Mouse (Mus musculus) erythroid progenitor cell, adult 5-6 weeks (primary cell): Measurements from ENCODE around the gene Nfatc2ip. TPM values are rescaled to one million over a fixed set of nuclear protein-coding genes. Genes with fewer than 3 reads are reported as not detected.

Source experiments
- ATAC-seq: replicated peaks from 2 replicates; pipeline ENCODE4 v1.8.0; 2016; ENCODE audit warnings: moderate number of reproducible peaks, mild to moderate bottlenecking, moderate TSS enrichment, inconsistent platforms; ENCODE audit not compliant: poor library complexity, low FRiP score, severe bottlenecking
- total RNA-seq, 2 experiments: library from RNA; stranded (forward) in 1 of 2; stranded (reverse) in 1 of 2; fragments of 150-400 nt in 1 of 2; fragments of 186-747, 209-891 nt in 1 of 2; gene quantifications; 2 replicates each; pipeline versions ENCODE4 v1.2.3 to v1.2.4; 2015 to 2017; ENCODE audit warnings: low replicate concordance in 2 of 2

Nfatc2ip gene
- total RNA-seq (2015; ENCODE audit: low replicate concordance) (7.6 and 10.1 TPM in 2 replicates), total RNA-seq (2017; ENCODE audit: low replicate concordance) (21.7 and 22.7 TPM in 2 replicates)

DNA sequence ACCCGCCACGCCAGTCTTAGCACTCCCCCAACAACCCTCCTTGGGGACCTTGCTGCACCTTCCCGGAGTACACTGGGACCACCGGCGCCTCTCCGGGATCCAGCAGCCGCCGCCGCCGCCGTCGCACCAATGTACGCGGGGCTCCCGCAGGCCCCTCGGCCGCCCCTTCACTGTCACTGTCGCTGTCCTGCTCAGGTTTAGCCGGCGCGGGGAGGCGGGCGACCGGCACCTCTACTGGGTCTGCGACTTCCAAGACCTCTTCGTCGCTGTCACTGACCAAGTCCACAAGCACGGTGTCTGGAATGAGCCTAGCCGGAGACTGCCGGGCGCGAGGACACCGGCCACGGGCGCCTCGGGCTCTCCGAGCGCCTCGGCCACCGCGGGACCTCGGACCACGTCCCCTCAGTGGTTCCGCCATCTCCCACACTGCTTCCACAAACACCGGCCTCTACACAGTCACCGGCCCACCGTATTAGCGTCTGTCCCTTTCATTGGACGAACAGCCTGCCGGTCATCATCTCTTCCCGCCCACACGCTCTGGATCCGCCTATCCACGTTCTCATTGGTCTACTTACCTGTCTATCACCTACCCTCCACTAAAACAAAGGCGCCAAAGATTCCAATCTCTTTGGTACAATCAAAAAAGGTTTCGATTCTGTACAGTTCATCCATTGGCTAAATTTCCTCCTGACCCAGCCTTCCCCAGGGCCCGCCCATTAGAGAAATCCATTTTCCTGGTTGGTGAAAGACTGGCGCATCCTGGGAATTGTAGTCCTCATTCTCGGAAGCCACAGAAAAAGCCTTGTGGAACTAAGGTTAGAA lies at the start of gene Nfatc2ip:
Gene Nfatc2ip (minus strand): TSS at position 440 of the 822 bp plus-strand sequence.
- peak; percentile 98 for ATAC-seq

DNA sequence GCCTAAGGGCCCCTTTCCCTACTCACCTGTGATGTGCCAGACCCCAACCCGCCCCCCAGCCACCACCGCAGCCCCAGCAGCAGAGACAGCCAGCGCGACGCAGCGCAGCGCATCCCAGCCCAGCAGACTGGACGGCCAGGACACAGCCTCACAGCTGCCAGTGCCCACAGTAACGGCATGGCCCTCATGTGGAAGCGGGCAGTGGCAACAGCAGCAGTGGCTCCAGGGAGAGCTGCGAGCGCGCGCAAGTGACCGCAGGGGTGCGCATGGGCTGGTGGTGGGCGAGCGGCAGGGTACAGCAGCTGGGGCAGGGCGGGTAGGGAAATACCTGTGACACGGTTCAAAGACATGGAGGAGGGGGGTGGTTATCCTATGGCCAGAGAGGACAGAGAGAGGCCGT lies 49.7 kb upstream of the Nfatc2ip start:
- no peak for ATAC-seq

DNA sequence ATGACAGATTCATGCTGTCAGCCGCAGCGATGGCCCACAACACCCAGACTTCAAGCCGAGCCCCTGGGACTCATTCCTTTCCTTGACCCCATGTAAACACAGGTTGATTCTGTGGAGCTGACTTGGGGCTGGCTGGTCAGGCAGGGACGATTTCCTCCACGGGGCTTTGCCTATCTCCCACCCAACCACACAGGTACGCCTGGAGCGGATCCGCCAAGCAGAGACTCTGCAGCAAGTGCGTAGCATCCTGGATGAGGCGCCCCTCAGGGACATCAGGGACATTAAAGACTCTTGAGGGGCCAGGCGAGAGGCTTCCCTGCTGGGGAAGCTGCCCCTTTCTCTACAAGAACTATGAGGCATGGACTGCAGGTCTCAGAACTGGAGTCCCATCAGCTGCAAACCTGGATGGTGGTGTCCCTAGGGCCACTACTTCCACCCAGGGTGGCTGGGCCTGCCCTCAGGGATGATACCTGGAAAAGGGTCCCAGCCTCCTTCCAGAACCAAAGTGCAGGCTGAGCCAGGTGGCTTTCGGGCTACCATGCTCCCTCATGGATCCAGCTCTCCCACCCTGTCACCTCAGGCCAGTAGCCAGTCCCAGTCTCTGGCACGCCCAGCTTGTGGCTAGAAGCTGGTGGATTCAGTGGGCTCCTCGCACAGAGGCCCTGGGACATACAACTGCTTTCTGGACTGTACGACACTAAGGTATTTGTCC lies 48.7 kb upstream of the Nfatc2ip start:
- ATAC-seq = no peak

DNA sequence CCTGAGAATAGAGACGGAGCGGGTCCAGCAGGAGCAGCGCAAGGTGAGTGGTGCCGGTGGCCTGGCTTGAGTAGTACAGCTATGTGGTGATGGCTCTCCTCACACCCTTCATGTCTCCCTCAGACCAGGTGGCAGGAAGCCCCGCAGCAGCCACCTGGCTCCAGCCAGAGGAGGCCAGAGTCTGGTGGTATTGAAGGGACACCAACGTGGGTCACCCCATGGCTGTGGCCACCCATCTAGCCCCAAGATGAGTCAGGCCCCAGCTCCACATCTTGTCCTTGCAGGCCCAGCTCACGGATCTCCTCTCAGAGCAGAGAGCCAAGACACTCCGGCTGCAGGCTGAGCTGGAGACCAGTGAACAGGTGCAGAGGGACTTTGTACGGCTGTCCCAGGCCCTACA lies 48.0 kb upstream of the Nfatc2ip start:
- ATAC-seq = no peak

DNA sequence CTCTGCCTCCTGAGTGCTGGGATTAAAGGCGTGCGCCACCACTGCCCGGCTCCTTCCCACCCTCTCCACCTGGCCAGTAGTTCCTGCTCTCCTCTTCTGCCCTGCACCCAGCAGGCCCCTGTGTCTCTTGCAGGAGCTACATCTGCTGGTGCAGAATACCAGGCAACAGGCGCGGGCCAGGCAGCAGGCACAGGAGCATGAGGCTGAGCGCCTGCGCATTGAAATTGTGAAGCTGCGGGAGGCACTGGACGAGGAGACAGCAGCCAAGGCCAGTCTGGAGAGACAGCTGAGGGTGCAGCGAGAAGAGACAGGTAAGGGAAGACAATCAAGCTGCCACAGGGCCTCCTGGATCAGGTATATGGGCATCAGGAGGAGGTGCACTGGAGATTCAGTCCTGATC lies 47.5 kb upstream of the Nfatc2ip start:
- ATAC-seq = no peak

DNA sequence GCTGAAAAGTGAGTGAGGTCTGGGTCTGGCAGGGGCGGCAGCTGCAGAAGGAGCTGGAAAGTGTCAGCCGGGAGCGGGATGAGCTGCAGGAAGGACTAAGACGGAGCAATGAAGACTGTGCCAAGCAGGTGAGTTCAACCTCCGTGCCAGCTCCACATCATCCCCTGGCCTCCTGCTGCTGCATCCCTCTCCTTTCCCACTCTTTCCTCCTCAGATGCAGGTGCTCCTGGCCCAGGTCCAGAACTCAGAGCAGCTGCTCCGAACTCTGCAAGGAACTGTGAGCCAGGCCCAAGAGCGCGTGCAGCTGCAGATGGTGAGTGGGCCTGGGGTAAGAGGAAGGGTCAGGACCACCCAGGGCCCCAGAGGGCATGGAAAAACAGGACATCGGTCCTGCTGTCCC lies 43.6 kb upstream of the Nfatc2ip start:
- no peak for ATAC-seq

DNA sequence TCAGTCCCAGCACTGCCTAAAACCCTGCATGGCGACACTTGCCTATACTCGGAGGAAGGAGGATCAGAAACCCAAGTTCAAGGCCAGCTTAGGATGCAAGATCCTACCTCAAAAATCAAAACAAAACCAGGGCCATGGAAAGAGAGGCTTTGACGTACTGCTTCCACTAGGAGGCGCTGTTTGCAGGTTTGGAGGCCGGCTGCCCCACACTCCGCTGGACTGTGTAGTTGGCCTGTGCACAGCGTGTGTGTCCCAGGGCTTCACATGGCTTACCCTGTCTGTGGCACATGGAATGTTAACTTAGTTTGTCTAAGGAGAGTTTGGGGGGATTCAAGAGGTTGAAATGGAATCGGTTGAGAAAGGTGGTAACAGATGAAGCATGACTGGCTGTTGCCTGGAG lies 40.3 kb upstream of the Nfatc2ip start:
- peak; percentile 75 for ATAC-seq

DNA sequence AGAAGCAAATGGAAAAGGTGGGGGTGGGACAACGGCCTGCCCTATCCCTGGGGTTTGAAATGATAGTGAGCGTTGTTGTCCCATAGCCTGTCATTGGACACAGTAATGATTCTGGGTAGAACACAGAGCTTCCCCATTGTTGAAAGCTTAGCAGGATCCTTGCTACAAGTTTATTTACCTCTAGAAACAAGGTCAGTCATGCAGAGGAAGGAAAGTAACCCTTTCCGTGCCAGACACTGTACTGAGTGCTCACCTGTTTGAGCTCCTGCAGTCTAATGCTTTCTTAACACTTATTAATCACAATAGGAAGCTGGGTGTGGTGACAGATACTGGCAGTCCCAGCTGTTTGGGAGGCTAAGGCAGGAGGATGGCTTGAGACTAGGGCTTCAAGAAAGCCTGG lies 39.3 kb upstream of the Nfatc2ip start:
- ATAC-seq = no peak

DNA sequence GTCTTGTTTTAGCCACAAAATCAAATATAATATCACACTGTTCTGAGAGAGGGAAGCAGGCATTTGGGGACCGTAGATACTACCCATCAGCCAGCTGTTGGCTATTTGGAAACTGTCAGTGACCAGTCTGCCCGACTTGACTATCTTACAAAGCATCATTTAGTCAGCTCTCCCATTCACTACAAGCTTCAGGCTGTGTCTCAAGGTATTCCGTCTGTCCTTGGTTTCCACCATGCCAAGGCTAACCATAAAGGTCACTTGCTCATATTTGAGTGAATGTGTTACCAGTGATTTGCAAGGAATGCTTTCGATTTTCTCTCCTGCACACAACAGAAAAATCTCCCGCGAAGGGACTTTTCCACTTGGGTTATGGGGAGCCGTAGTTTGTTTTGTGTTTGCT lies 38.2 kb upstream of the Nfatc2ip start:
- no peak for ATAC-seq

DNA sequence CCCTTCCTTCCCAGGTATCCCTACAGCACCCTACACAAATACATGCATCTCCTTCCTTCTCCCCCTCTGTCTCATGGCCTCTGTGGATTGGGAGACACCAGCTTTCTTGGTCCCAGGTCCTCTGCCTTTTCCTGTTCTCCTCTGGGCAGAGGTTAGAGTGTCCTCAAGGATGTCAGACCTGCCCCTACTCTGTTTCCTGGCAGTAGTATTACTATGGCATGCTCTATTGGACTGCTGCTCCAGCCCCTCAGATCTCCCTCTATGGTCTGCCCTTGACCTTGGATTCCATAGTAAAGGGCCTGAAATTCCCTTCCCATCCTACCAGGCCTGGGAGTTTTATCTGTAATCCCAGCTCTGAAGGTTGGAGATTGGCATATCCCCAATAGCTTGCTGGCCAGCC lies 33.6 kb upstream of the Nfatc2ip start:
- ATAC-seq = no peak

DNA sequence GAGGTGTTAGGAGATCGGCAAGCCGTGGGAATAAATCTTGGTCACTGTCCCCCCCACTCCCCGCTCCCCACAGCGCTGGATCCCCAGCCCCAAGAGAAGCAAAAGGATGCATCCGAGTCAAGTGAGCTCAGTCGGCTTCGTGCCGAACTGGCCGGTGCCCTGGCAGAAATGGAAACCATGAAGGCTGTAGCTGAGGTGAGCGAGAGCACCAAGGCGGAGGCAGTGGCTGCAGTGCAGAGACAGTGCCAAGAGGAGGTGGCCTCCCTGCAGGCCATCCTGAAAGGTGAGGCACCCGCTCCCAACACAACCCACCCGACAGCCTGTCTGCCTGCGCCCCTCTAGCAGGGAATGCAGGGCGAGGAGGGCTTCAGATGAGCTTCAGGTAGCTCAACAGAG lies 33.0 kb upstream of the Nfatc2ip start:
- ATAC-seq = peak; percentile 6; the same call in 1 of the 2 replicates

DNA sequence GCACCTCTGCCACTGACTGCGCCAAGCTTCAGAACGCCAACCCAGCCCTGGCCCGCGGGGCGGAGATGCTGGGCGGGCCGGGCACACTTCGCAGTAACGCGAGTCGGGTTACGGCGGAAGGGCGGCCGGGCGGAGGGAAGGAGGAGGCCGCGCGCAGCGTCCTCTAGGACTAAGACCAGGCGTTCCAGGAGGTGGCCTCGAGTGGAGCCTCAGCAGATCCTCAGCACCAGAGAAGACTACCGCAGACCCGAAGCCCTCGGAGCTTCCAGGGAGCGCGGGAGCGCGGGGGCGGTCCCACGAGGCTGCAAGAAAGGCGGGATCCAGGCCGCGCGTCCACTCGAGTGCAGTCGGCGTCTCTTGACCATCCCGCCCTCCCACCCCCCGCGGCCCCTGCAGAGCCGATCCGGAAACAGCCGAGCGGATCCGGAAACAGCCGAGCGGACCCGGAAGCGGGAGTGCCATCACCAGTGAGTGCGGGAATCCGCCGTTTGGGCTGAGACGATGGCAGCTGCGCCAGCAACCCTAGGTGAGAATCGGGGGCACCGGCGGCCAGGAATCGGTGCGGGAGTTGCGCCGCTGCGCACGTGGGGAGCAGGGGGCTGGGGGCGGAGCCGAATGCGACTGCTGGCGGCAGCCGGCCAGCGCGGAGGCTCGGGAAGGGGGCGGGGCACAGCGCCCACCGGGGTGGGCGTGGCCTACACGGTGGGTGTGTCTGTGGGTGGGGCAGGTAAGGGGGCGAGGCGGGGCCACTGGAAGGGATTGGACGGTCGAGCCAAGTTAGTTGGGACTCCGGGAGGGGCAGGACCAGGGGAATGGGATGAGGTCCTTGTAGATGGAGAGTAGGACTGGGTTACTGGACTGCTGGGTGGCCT lies 32.3 kb upstream of the Nfatc2ip start, which contains the start of gene Rabep2:
Gene Rabep2 (plus strand): TSS at position 129 of the 872 bp plus-strand sequence.
- ATAC-seq = peak; percentile 84

DNA sequence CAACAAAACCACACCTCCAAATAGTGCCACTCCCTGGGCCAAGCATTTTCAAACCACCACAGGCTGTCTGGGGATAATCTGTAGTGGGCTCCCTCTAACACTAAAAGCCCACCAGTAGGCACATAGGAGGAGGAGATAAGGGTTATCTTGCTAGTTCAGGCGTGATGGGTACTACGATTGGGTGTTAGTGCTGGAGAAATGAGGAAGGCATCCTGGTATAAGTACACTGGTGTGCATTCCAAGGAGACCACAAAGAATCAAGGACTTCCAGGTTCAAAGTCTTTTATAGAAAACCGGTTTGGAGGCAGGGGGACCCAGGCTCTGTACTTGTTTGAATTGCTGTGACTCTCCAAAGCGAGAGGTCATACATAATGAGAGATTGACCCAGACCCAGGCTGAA lies 31.6 kb upstream of the Nfatc2ip start:
- no peak for ATAC-seq

DNA sequence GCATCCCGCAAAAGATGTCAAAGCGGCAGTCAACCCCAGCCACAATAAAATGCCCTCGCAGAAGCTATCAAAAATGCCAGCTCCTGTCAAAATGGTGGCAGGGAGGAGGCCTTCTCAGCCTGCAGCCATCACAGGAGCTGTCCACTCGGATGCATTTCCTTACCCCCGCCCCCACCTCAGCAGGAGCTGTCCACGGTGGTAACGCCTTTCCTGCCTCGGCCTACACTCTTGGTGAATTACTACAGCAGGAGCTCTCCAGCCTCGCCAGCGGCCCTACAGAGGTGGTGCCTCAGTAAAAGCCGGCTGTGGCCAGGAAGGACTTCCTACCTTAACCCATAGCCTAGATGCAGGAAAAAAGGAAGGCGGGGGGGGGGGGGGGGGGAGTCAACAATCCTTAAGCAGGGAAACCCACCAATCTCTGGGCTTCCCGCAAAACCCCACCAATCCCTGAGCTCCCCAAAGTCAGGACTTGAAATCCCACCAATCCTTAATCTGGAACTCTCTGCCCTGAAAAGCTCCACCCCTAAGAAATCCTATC lies 30.9 kb upstream of the Nfatc2ip start:
- no peak for ATAC-seq

DNA sequence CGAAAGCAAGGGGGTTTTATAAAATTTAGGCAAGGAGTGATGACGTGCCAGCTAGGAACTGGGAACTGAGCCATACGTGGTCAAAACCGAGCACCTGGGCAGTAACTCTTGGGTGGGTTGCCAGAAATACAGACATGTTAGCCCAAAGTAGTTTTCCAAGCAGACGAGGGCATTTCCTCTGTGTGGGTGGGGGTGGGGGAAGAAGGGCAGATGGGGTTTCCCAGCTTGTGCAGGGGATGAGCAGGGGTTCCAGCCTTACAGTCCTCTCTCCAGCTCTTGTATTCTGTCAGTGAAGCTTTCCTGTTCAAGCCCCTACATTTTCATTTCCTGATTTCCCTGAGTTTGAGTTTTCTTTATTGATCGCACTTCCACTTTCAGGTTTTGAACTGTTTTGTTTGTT lies 27.6 kb upstream of the Nfatc2ip start:
- ATAC-seq = no peak

DNA sequence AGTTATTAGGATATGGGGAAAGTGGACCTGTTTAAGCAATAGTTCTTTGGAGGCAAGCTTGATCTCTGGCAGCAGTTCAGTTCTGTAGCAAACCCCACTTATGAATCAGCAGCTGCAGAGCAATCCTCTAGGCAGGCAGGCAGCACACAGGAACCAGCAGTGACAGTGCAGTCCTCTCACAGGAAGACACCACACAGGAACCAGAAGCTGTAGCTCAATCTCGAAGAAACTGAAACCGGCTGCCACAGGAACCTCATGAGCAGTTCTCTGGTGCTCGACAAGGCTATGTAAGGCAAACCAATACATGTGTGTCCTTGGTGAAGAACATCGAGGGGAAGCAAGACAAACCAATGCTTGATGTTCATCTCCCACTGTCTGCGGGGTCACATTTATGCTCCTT lies 25.2 kb upstream of the Nfatc2ip start:
- ATAC-seq = no peak

DNA sequence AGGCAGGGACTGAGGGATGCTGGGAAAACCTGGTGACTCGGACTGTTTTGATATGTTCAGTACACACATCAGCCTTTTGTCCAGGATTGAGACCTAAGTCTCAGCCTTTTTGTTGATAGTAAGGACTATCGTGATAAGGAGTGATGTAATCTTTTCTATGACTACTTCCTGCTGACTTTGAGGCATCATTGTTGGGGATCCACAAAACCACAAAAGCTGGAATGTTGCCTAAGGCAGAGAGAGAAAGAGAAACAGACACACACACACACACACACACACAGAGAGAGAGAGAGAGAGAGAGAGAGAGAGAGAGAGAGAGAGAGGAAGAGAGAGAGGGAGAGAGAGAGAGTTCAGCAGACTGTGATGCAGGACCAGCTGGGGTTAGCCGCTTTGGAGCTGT lies 22.0 kb upstream of the Nfatc2ip start:
- no peak for ATAC-seq

DNA sequence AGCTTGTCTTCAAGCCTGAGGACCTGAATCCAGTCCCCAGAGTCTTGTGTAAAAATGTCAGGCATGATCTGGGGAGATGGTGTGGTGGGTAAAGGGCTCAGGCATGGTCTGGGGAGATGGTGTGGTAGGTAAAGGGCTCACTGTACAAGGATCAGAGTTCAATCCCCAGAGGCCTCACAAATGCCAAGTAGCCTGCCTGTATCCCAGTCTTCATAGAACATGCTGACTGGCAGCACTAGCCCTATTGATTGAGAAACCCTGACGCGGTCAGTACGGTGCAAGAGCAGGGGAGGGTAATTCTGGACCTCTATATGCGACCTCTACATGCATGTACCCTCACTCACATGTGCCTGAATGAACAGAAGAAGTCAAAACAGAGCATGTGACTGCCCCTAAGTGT lies 21.1 kb upstream of the Nfatc2ip start:
- ATAC-seq = no peak

DNA sequence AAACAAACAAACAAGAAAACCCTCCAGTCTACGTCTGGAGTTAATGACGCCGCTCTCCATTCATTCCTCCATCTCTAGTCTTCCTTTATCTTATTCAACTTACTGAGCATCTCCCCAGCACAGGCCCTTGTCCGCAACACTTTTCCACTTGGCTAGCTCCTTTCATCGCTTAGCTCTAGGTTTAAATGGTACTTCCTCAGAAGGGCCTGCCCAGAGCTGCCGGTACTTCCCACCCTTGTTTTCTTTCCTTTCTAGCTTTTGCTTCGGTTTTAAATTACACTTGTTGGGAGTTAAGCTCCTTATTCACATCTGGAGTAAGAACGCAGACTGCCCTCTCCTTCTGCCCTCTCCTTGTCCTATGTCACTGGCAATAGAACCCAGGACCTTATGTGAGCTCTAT lies 20.5 kb upstream of the Nfatc2ip start:
- no peak for ATAC-seq

DNA sequence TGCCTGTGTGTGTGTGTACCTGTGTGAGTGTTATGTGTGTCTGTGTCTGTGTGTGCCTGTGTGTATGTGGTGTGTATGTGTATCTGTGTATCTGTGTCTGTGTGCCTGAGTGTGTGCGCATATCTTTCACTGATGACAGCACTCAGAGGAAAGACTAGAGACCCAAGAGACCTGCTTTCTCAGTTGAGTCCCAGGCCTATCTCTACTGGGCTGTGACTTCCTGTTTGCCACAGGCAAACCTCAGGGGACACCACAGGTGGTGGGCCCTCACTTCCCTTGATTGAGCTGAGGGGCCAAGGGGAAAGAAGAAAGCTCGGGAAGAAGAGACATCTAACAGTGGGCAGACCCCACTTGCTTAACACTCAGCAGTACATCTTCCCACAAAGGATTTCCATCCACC lies 20.1 kb upstream of the Nfatc2ip start:
- ATAC-seq = no peak
